Mouse (Mus musculus): ENCODE data around the gene Gm10337.
A peak's percentile ranks its signal among the peaks of the same experiment; 100 is the strongest.

Gm10337 gene

DNA sequence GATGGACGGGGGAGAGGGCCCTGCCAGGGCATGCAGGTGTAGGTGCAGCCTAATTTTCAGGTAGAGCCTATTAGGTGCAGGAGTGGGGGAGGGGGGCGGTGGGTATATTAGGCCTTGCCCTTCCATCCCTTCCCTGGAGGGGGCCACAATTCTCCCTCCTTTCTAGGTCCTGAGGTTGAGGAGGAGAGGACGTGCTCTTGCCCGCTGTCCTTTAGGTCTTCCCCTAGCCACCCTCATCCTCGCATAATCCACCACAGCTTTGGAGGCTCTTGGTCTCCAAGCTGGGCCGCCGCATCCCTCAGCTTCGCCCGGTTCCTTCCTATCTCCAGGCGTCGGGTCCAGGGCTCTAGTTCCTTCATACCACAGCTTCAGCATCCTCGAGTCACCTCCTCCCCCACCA is 12.8 kb downstream of the Gm10337 start:
- DNase-seq (ENCODE audit: extremely low spot score, low read depth, low spot score) = no peak

- DNase-seq (ENCODE audit: extremely low spot score, low read depth, low spot score) = no peak
Measured at GRCm38 (mm10) chr15:102516728-102517404, 13.3 kb downstream of the Gm10337 start, which contains the start of gene Map3k12. TSS of gene Map3k12 (minus strand) at chr15:102517064.

DNA sequence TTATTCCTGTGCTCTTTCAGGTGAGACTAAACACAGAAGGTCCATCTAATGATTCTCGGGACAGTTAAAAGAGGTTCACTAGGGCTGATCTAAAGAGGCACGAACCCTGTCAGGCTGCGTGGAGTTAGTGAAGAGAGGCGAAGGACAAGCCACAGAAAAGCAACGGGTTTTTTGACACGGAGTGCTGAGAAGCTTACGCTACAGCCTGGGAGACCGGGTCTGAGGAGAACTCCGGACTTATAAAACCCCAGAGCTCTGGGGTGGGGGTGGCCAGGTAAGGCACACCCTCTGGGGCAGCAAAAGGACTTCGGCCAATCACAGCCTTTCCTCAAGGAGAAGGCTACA is 14.1 kb downstream of the Gm10337 start:
- no peak for DNase-seq (ENCODE audit: extremely low spot score, low read depth, low spot score)

- peak; percentile 97 for DNase-seq (ENCODE audit: extremely low spot score, low read depth, low spot score)
Measured at GRCm38 (mm10) chr15:102517976-102518858, 14.7 kb downstream of the Gm10337 start, which contains the start of gene Tarbp2. TSS of gene Tarbp2 (plus strand) at chr15:102518192.

- no peak for DNase-seq (ENCODE audit: extremely low spot score, low read depth, low spot score)
Measured at GRCm38 (mm10) chr15:102518859-102519201, 15.3 kb downstream of the Gm10337 start.

DNA sequence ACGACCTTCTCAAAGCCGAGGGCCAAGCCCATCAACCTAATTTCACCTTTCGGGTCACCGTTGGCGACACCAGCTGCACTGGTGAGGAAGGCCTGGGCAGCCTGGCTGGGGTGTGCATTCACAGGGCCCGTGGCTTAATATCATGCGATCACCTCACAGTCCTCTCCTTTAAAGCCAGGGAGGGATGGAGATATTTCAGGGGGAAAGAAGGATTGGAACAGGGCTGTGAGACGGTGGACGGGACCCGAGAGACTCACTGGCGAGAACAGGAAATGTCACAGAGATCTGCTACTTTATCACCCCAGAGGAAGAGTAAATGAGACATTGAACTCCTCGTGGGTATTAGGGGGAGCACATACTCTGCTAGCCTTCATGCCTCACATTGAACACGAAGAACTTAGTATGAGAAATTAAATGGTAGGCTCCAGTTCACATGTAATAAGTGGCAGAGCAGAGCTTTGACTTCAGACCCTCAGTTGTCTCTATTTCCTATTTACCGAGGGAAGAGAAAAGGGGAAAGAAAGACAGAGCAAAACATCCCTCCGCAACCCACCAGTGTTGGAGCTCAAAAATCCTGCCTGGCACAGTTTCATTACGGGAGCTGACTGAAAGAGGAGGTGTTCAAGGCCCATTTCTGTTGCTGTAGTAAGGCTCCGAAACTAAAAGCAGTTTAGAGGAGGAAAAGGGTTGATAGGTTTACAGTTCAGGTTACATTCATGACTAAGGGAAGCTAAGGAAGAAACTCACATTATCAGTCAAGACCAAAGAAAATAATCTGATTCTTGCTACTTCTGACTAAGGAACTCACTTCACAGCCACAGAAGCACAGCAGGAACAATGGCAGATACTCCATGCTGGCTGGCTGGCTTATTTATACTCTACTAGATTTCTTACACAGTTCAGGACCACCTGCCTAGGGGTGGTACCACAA is 16.0 kb downstream of the Gm10337 start:
- no peak for DNase-seq (ENCODE audit: extremely low spot score, low read depth, low spot score)

DNA sequence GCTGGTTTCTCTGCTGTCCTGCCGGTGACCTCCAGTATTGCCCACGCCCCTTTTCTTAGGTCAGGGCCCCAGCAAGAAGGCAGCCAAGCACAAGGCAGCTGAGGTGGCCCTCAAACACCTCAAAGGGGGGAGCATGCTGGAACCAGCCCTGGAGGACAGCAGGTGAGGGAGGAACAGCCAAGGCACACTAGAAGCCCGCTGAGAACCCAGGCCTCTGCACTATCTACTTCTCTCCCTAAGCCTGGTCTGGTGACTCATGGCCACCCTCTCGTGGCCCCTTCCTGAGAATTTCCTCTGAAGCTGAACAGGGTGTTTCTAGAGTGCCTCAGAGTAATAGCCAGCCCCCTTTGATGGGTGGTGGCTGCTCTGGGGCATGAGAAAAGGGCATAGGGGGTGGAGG is 16.9 kb downstream of the Gm10337 start:
- DNase-seq (ENCODE audit: extremely low spot score, low read depth, low spot score) = no peak

GRCm38 (mm10) chr15:102521480-102521879 is 18.0 kb downstream of the Gm10337 start:
- DNase-seq (ENCODE audit: extremely low spot score, low read depth, low spot score) = no peak

GRCm38 (mm10) chr15:102524892-102525485 is 21.5 kb downstream of the Gm10337 start, which contains the start of gene Npff:
TSS of gene Npff (minus strand) at chr15:102524942.
- peak; percentile 63 for DNase-seq (ENCODE audit: extremely low spot score, low read depth, low spot score)

DNA sequence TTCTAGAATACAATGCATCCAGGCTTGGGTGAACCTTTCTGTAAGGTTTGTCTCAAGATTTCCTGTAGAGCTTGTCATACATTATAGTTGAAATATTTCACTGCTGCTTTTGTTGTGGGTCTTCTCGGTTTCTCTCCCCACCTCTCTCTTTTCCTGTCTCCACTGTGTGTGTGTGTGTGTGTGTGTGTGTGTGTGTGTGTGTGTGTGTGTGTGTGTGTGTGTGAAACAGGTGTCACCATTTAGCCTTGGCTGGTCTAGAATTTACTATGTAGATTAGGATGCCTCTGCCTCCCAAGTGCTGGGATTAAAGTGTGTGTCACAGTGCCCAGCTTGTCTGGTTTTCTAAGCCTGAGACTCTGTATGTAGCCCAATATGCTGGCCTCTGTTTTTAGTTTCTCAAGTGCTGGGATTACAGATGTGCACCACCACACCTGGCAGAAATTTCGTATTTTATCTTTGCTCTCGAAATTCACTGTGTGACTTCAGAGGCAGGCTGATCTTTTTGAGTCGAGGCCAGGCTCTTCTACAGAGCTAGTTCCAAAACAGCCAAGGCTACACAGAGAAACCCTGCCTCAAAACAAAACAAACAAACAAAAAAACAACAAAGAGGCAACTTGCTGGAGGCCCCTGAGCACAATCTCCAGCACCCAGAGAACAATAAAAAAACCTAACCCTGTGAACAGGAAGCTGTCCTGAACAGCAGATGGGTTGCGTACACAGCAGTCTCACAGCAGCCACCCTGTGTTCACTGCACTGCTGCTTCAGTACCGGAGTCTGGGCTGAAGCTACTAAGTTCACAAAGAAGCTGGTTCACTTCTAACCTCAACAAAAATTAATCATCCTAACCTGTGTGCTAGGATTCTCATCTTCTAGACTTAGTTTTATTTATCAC is 22.8 kb downstream of the Gm10337 start:
- DNase-seq (ENCODE audit: extremely low spot score, low read depth, low spot score) = no peak

DNA sequence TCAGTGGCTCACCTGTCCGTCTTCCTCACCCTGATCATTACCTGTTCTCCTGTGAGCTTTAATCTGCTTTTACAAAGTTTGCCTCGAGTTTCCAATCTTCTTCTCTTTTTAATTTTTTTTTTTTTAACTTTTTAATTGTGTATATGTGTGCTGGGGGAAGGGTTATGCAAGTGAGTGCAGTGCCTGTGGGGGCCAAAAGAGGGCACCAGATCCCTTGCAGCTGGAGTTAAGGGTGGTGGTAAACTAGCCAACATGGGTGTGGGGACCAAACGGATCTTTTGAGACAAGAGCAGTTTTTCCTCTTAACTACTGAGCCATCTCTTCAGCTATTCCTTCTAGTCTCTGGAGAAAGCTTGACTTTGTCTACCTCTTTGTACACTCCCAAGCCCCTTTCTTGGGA is 24.4 kb downstream of the Gm10337 start:
- no peak for DNase-seq (ENCODE audit: extremely low spot score, low read depth, low spot score)

DNA sequence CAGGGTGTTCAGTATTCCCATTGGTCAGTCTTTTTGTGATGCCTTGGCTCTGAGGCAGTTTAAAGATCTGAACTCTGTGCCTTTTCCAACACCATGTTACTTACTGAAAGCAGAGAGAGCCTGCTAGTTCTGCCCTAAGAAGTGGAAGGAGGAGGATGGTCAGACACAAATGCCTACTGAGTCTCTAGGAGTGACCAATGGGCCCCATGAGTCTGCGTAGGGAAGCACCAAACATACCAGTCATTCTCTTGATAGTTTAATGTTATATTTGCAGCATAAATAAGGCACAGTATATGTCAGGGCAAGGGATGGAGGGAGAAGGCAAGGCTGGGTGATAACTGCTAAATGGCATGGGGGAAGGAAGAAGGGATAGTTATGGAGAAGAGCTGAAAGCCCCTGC is 24.9 kb downstream of the Gm10337 start:
- no peak for DNase-seq (ENCODE audit: extremely low spot score, low read depth, low spot score)

DNA sequence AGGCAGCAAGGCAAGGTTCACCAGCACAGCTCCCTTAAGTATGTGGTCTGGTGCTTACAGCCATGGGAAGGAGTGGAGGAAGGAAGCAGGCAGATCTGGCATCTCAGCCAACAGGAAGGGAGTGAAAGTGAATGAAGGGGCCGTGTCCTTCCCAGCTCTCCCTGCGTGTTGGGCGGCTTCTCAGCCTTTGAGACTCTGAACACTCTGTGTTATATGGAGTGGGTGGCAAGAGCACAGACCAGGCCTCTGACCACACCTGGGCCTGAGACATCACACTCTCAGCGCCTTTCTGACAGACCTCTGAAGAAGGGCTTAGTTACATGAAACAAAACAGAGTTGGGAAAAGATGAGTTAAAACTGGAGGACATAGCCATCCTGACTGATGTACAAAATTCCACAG is 27.0 kb downstream of the Gm10337 start:
- no peak for DNase-seq (ENCODE audit: extremely low spot score, low read depth, low spot score)

GRCm38 (mm10) chr15:102531586-102531985 is 28.1 kb downstream of the Gm10337 start:
- DNase-seq (ENCODE audit: extremely low spot score, low read depth, low spot score) = no peak

- no peak for DNase-seq (ENCODE audit: extremely low spot score, low read depth, low spot score)
Measured at GRCm38 (mm10) chr15:102532106-102532900, 28.8 kb downstream of the Gm10337 start.

- DNase-seq (ENCODE audit: extremely low spot score, low read depth, low spot score) = no peak
Measured at GRCm38 (mm10) chr15:102533926-102534325, 30.4 kb downstream of the Gm10337 start.

DNA sequence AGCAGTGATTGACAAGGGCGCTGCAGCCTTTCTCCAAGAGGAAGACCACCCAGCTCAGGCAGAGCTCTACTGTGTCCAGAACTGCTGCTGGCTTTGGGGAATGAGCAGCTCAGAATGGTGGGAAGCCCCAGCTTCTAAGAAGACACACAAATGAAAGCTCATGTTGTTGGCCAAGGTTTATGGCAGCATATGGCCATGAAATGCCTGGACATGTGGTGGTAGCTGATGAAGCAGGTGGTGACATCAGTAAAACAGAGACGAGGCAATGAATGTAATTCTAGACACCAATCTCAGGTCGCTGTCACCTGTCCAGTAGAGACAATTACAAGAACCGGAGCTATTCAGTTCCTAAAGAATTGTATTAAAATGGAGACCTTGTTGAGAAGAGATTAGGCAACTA is 41.3 kb downstream of the Gm10337 start:
- no peak for DNase-seq (ENCODE audit: extremely low spot score, low read depth, low spot score)

GRCm38 (mm10) chr15:102546246-102546645 is 42.7 kb downstream of the Gm10337 start:
- no peak for DNase-seq (ENCODE audit: extremely low spot score, low read depth, low spot score)
